Mouse (Mus musculus): ENCODE results near the gene Ptpre.

DNA sequence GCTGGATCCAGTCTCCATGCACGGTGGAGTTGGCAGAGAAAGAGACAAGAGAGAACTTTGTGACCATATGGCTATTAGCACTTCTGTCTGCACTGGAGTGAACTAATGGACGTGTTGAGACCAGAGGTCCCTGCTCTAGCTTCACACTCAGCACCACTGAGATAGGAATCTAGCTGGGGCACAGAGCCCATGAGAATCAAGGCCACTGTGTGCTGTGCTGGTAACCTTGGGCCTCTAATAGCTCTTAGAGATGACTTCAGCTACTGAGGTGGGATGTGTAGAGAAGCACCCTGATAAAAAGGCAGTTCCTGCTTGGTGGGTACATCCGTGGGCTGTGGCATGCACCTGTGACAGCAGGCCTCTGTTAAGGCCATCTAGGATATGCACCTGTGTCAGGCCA is 136.3 kb downstream of the Ptpre start:
- TF ChIP-seq POLR2A (IDR thresholded peaks at IDR 0.05; ENCODE audit: insufficient read depth, low read depth, low read length) (no peak), CTCF (IDR thresholded peaks at IDR 0.05; ENCODE audit: insufficient read depth, low read depth, low read length) (no peak)

Measured in olfactory bulb, adult 2 months (tissue).